Mouse (Mus musculus) central nervous system, embryonic 11.5 days (tissue): ENCODE results near the gene Zbtb40. TPM values are rescaled to one million over a fixed set of nuclear protein-coding genes. Genes with fewer than 3 reads are reported as not detected.

Source experiments
- polyA plus RNA-seq: library from polyadenylated mRNA; depleted of rRNA; stranded (reverse); fragments of >200 nt; gene quantifications from 2 replicates; pipeline ENCODE4 v1.2.3, GENCODE M21; 2012; rRNA removed

The Zbtb40 gene
- polyA plus RNA-seq: 7.3 and 8.6 TPM in 2 replicates

DNA sequence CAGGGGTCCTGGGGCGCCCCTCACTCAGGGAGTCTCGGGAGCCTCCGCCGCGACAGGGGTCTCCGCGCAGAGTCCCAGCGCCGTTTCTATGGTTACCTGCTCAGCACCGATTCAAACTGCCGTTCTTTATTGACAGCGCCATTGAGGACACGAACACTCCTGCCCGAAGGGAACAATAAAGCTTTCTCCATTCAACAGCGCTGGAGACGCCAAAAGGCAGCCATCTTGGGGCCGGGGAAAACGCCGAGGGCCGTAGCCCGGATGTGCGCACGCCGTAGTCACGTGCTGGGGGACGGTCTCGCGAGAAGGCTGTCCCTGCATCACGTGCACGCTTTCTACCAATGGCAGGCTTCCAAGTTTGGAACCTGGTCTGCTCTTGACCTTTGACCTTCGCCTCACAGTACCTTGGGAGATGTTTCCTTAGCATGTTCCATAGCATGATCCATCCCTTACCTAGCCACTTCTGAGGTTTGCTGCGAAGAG lies at the start of gene Zbtb40:
TSS of gene Zbtb40 (minus strand) at position 252 of the 483 bp plus-strand sequence.

GRCm38 (mm10) chr4:136956751-136957446 lies 91.7 kb downstream of the Zbtb40 start, which contains the start of gene Epha8:
Gene Epha8 (minus strand): TSS chr4:136956816.

Other genes starting within 250 kb of the Zbtb40 start
- 54.6 and 60.4 TPM in 2 replicates for gene Ephb2, start 212.8 kb downstream of the Zbtb40 start, polyA plus RNA-seq
- gene C1qb, start 162.6 kb downstream of the Zbtb40 start, polyA plus RNA-seq: 19.4 and 21.9 TPM in 2 replicates
- 10.1 and 12.2 TPM in 2 replicates for gene C1qc, start 155.7 kb downstream of the Zbtb40 start, polyA plus RNA-seq
- gene C1qa, start 150.0 kb downstream of the Zbtb40 start, polyA plus RNA-seq: 8.2 and 9.2 TPM in 2 replicates
- gene Epha8, start 92.0 kb downstream of the Zbtb40 start, polyA plus RNA-seq: 6.8 and 8.4 TPM in 2 replicates
- gene Wnt4, start 228.7 kb upstream of the Zbtb40 start, polyA plus RNA-seq: 2.1 and 4.8 TPM in 2 replicates